Mouse (Mus musculus): ENCODE results near the gene Zfp444. TPM values are rescaled to one million over a fixed set of nuclear protein-coding genes. Genes with fewer than 3 reads are reported as not detected.

Gene Zfp444
- 21.3 and 23.1 TPM in 2 replicates for polyA plus RNA-seq (2012; rRNA removed)

DNA sequence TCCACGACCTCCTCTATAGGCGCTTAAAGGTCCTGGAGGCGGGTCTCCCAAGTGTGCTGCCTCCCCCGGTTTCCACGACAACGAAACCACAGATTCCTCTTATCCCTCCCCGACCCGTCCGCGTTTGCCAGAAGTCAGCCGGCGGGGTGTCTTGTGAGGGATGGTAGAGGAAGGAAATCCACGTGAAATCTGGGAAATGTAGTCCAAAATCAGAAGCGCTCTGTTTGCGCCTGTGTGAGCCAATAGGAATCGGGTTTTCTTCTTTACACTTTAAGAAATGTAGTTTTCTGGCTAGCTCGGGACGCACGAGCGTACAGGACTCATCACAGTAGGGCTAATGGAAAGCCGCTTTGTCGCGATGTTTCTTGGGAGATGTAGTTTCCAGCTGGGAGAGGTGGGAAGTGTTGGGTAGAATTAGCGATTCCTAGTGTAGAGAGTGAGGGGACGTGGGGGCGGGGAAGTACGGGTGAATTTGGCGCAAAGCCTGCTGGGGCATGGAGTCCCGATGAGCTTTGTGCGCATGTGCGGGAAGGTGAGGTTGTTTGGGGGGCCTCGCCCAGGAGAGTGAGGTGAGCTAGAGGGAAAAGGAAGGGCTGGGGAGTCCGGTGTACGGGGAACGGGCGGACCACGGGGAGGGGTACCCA, at the start of gene Zfp444:
Gene Zfp444, plus strand, starts transcription at position 221 of the 644 bp plus-strand sequence.
- peak; percentile 85 for DNase-seq (ENCODE audit: low spot score)

- DNase-seq (ENCODE audit: low spot score): no peak
Measured at GRCm38 (mm10) chr7:6126690-6127448, 45.2 kb upstream of the Zfp444 start.

GRCm38 (mm10) chr7:6130346-6130745, 41.7 kb upstream of the Zfp444 start:
- DNase-seq (ENCODE audit: low spot score): no peak

DNA sequence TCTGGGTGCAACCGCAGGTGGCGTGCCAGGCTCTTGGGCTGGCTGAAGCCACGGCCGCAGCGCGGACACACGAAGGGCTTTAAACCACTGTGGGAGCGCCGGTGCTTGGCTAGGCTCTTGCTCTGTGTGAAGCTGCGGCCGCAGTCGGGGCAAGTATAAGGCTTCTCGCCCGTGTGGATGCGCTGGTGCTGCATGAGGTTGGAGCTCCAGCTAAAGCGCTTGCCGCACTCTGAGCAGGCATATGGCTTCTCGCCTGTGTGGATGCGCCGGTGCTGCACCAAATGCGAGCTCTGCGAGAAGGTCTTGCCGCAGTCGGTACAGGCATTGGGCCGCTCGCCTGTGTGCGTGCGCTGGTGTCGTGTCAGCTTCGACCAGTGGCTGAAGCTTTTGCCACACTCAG, 39.4 kb upstream of the Zfp444 start:
- no peak for DNase-seq (ENCODE audit: low spot score)

GRCm38 (mm10) chr7:6136497-6136896, 35.5 kb upstream of the Zfp444 start:
- no peak for DNase-seq (ENCODE audit: low spot score)

DNA sequence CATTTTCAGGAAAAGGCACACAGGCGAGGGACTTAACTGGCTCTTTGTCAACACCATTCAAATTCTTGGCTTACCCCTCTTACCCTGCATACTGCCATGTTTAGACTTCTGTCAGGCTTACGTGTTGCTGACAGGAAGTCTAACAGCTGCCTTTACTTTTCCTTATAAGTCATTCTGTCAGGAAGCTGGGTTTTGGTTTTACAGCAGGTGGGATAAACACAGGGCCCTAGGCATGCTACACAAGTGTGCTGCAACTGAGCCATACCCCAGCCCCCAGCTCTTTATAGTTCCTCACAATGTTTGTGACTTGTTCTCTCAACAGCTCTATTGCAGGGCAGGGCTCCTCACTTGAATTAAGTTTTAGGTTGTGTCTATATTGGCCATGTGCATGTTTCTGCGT, 32.7 kb upstream of the Zfp444 start:
- DNase-seq (ENCODE audit: low spot score): no peak

GRCm38 (mm10) chr7:6143991-6144531, 28.0 kb upstream of the Zfp444 start:
- no peak for DNase-seq (ENCODE audit: low spot score)

- DNase-seq (ENCODE audit: low spot score): no peak
Measured at GRCm38 (mm10) chr7:6145423-6146188, 26.4 kb upstream of the Zfp444 start.

GRCm38 (mm10) chr7:6146194-6146981, 25.6 kb upstream of the Zfp444 start:
- DNase-seq (ENCODE audit: low spot score): no peak

DNA sequence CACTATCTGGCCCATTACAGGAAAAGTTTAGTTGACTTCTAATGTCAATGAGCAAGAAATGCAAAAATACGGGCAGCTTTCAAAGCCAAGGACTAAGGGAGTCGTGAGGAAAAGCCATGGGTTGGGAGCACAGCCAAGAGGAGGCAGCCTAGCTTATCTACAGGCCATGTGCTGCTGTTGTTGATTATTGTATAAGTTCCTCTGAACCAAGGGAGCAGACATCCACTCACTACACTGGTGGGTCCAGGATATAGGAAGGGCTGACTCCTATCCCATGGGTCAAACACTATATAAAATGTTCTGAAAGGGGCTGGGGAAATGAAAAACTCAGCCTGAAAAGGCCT, 25.1 kb upstream of the Zfp444 start:
- DNase-seq (ENCODE audit: low spot score): no peak

GRCm38 (mm10) chr7:6147688-6148087, 24.3 kb upstream of the Zfp444 start:
- no peak for DNase-seq (ENCODE audit: low spot score)

DNA sequence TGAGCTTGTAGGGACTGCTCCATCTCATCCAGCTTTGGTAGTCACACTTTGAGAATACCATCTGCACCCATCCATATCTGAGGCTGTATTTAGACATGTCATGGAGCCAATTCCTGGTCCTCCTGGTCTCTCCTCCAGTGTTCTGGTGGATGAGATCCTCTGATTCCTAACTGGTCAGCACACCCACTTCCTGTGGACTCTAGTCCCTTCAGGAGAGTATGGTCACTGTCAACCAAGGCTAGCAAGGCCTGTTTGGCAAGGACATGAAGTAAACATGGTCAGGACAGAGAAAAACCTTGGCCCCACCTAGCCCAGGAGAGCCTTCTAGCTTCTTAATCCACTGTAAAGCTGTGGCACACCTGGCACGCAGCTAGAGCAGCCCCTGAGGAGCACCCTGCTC, 20.8 kb upstream of the Zfp444 start:
- DNase-seq (ENCODE audit: low spot score): no peak

DNA sequence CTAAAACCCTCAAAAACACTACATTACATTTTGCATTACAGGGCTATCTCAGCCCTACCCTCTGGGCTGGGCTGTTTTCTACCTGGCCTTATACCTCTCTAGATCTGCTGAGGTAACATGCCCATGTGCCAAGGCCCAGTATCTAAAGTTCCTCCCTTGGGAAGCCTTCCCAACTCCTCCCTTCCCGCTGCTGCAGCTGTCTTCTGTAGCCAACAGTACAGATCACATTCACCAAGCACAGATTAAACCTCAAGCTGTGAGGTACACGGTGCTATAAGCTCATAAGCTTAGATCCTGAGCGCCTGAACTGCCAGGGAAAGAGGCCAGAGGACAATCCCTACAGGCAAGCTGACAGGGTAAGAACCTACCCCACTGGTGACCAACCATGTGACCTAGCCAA, 20.0 kb upstream of the Zfp444 start:
- no peak for DNase-seq (ENCODE audit: low spot score)

DNA sequence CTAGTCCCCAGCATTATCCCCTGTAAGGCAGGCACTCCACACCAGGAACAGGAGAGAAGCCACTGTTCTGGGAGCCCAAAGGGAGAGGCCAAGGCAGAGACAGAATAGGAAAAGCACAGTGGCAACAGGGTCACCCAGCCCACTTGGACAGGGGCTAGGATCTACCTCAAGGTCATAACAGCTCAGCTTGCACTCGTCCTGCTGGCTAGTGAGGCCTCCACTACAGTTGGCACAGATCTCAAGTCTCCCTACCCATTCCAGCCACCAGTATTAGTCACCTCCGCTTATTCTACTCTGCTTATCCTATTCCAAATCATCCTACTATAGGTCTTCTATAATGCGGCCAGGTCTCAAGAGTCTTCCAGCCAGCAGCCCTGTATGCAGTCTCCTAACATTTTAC, 18.9 kb upstream of the Zfp444 start:
- DNase-seq (ENCODE audit: low spot score): no peak

DNA sequence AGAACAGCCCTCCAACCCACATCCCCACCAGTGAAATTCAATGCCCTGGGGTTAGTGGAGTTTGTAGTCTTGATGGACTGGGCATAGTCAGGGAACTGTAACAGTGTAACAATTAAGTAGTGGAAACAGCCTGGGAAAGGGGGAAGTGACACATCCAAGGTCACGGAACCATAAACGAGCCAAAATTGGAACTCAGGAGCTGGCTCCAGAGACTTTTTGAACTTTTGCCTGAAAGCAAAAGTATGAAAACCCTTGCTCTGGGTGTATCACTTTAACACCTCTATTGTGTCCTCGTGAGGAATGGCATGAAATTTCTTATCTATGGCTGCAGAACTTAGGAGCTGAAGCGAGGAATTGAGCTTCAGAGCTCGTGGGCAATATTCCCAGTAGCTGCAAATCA, 17.9 kb upstream of the Zfp444 start:
- DNase-seq (ENCODE audit: low spot score): no peak

DNA sequence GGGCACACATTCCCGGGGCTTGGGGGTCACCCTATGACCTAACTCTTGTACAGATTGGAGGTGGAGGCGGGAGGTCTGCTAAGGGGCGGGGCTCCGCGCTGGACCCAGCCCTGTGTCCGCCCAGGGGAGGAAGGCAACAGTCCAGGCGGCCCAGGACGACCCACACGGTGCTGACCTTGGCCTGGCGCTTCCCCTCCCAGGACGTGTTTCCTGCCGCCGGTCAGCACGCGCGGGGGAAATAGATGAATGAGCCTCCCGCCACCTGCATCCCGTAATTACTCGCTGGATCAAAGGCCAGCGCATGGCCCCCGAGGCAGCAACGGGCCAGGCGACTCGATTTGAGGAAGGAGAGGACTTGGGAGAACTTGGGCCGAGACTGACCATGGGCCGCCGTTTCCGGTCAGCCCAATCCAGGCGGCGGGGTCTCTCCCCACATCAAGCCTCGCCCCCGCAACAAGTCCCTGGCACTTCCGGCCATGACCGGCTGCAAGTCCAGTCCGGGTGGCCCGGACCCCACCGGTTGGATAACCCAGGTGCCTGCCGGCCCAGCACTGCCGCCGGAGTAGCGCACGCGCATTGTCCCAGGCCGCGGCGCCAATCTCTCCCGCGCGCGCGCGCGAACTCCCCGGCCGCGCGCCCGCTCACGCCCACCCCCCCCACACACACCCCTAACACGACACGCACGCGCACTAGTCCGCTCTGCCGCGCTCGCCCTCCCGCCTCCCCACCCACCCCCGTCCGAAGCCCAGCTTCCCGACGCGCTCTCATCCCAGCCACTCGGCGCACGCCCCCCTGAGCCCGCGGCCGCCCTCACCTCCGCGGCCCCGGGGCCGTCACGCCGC, 16.8 kb upstream of the Zfp444 start:
- peak; percentile 82 for DNase-seq (ENCODE audit: low spot score)

DNA sequence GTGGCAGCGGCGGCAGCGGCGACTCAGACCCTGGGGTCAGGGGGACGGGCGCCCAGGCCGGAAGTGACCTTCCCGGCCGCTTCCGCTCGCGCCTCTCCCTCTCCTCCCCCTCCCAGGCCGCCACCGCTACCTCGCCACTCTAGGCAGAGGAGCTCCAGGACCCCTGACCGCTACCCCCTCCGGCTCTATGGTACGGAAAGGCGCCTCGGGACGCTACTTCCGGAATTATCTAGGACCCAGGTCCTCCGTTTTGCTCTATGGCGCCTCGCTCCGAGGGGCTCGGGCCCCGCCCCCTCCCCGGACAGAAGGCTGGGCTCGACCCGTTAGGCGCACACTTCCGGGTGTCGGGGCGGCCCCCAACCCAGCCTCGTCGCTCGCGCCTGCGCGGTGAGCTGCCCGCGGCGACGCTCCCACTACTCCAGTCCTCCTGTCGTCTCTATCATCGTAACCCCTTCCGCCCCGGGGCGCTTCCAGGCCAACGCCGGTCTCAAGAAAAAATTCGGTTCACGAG, 16.1 kb upstream of the Zfp444 start, which contains the start of gene Zfp787:
Gene Zfp787, minus strand, starts transcription at position 97 of the 511 bp plus-strand sequence.
- DNase-seq (ENCODE audit: low spot score): peak; percentile 94

GRCm38 (mm10) chr7:6156901-6157472, 15.0 kb upstream of the Zfp444 start:
- DNase-seq (ENCODE audit: low spot score): no peak

- no peak for DNase-seq (ENCODE audit: low spot score)
Measured at GRCm38 (mm10) chr7:6157479-6157878, 14.5 kb upstream of the Zfp444 start.

DNA sequence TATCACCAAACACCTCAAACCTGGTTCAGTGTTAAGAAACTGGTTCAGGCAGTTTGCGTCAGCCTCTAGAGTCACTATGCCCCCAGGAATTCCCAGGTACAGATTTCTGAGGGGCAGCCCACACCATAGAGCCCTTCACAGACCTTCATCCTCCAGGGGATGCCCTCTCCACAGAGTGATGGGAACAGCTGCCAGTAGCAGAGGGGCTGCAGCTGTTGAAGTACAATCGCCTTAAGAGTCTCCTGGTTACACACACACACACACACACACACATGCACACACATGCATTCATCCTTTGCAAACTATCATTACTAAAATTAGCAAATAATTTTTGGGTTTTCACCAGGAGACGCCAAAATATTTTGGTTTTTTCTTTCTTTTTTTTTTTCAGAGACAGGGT, 12.4 kb upstream of the Zfp444 start:
- no peak for DNase-seq (ENCODE audit: low spot score)

Data from urinary bladder, adult 2 months (tissue).